23 mouse cellular contexts compared by ENCODE assay signal in the genomic region with DNA sequence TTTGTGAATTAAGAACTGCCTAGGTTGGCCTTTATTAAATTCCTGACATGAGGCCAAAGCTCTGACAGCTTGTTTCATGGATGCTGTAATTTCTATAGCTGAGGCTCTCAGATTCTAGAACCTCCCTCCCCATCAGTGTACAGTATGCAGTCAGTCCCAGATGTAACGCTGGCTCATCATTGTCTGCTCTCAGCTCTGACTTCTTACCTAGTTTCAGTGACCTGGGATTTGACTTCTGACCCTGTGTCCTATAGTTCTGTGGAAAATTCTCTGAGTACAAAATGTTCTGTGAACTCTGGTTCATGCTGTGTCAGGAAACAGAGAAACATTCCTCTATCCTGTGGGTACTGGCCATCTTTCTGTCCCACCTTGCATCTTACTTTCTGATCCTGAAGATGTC.
"Had no signal": no experiment of that assay in that cellular context is flagged by ENCODE, and none has a peak within 500 bp of the region (broad histone marks: within the 10 kb centered on the region; RNA-seq: fewer than 3 reads in every experiment).

No protein-coding gene starts in this region.

- H3K27me3 ChIP-seq: limb, embryonic 12.5 days; limb, embryonic 15.5 days; lung, embryonic 15.5 days; megakaryocyte, embryonic 14.5 days; midbrain, embryonic 13.5 days; neural tube, embryonic 13.5 days; stomach, embryonic 15.5 days had no signal

- H3K36me3 ChIP-seq: limb, embryonic 12.5 days; limb, embryonic 15.5 days; lung, embryonic 15.5 days; midbrain, embryonic 10.5 days; midbrain, embryonic 13.5 days; neural tube, embryonic 13.5 days; stomach, embryonic 15.5 days had no signal

- ATAC-seq: hindbrain, postnatal 0 days; inflammation-experienced regulatory T-cells, adult 6 months; intestine, embryonic 16.5 days; midbrain, embryonic 13.5 days; midbrain, embryonic 16.5 days had no signal

- H3K27ac ChIP-seq: hindbrain, postnatal 0 days; kidney, postnatal 0 days; limb, embryonic 12.5 days; limb, embryonic 15.5 days; liver, embryonic 14.5 days; lung, embryonic 15.5 days; midbrain, embryonic 10.5 days; midbrain, embryonic 13.5 days; neural tube, embryonic 13.5 days; stomach, embryonic 15.5 days had no signal

- H3K9me3 ChIP-seq: limb, embryonic 12.5 days; limb, embryonic 15.5 days; lung, embryonic 15.5 days; megakaryocyte, embryonic 14.5 days; midbrain, embryonic 10.5 days; midbrain, embryonic 13.5 days; neural tube, embryonic 13.5 days; stomach, embryonic 15.5 days had no signal

- DNase-seq: left cerebral cortex, postnatal 4 days; lung, adult 18-20 months; lung, postnatal 10 days; lung, postnatal 36 days; retina, postnatal 1 day; right cerebral cortex, postnatal 25 days; spleen, adult 18-20 months; thymus, postnatal 25 days had no signal

- H3K9ac ChIP-seq: limb, embryonic 12.5 days; limb, embryonic 15.5 days; liver, embryonic 14.5 days; lung, embryonic 15.5 days; midbrain, embryonic 13.5 days; neural tube, embryonic 13.5 days; stomach, embryonic 15.5 days had no signal

- H3K4me3 ChIP-seq: limb, embryonic 12.5 days; limb, embryonic 15.5 days; lung, embryonic 15.5 days; megakaryocyte, embryonic 14.5 days; midbrain, embryonic 10.5 days; midbrain, embryonic 13.5 days; myocyte; neural tube, embryonic 13.5 days; stomach, embryonic 15.5 days had no signal

- H3K4me1 ChIP-seq: limb, embryonic 15.5 days; lung, embryonic 15.5 days; megakaryocyte, embryonic 14.5 days; midbrain, embryonic 10.5 days; midbrain, embryonic 13.5 days; stomach, embryonic 15.5 days had no signal

- H3K4me2 ChIP-seq: limb, embryonic 12.5 days; limb, embryonic 15.5 days; lung, embryonic 15.5 days; midbrain, embryonic 13.5 days; neural tube, embryonic 13.5 days; stomach, embryonic 15.5 days had no signal
